Mouse (Mus musculus): ENCODE data around the gene D130052B06Rik.

The D130052B06Rik gene

GRCm38 (mm10) chr11:33660016-33660913, 61.2 kb downstream of the D130052B06Rik start:
- in situ Hi-C loops (cut with MboI; ENCODE audit: low sequenced_read_pairs): no loop called here

- in situ Hi-C loops (cut with MboI; ENCODE audit: low sequenced_read_pairs): no loop called here
Measured at GRCm38 (mm10) chr11:33663599-33663998, 64.5 kb downstream of the D130052B06Rik start.

DNA sequence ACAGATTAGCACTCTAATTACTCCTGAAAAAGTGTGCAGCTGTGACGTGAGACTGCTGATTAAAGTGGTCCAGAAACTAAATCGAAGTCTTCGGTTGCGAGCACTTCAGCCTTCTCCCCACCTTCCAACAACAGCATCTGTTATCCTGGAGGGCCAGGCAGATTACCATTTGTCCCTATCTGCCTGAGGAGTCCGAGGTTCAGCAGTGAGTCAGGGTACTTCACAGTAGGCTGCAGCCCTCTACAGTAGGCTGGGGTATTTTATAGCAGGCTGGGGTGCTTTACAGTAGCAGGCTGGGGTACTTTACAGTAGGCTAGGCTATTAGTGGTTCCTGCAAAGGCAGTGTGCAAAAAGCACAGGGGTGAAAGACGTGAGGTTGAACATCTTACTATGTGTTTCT, 69.3 kb downstream of the D130052B06Rik start:
- in situ Hi-C loops (cut with MboI; ENCODE audit: low sequenced_read_pairs): no loop called here

GRCm38 (mm10) chr11:33670105-33670965, 71.2 kb downstream of the D130052B06Rik start:
- in situ Hi-C loops (cut with MboI; ENCODE audit: low sequenced_read_pairs): no loop called here

All from CH12F3 (cell line).